Mouse (Mus musculus) C2C12 (cell line): ENCODE measurements at regions not wholly inside any gene's neighbourhood (a gene's known extent, or its start where the extent isn't known, plus 50 kb on each side); places are given as distances from the start of the nearest gene placed in this dataset.

Source experiments
- H3K27me3 ChIP-seq: one replicate; pipeline ENCODE4 v1.6.1; 2011; ENCODE audit not compliant: control insufficient read depth, insufficient read depth, insufficient read length
- H3K36me3 ChIP-seq: one replicate; pipeline ENCODE4 v1.6.1; 2011; ENCODE audit not compliant: control insufficient read depth, insufficient read depth
- H3K4me3 ChIP-seq: one replicate; pipeline ENCODE4 v1.5.1; 2011; ENCODE audit warnings: mild to moderate bottlenecking, control low read depth; ENCODE audit not compliant: poor library complexity, insufficient read depth, severe bottlenecking
- H3K79me2 ChIP-seq: one replicate; pipeline ENCODE4 v1.6.1; 2011; ENCODE audit not compliant: control insufficient read depth, insufficient read depth
- H3K79me3 ChIP-seq: one replicate; pipeline ENCODE4 v1.6.1; 2011; ENCODE audit warnings: low read depth, control low read depth
- H3ac ChIP-seq: one replicate; pipeline ENCODE3; 2011; ENCODE audit warnings: low read depth; ENCODE audit not compliant: control insufficient read depth, insufficient read length
- CEBPB ChIP-seq: IDR thresholded peaks from one replicate; pipeline ENCODE4 v1.6.1; 2011; ENCODE audit warnings: low read depth, mild to moderate bottlenecking, control low read depth, moderate library complexity
- CTCF ChIP-seq: IDR thresholded peaks from one replicate; pipeline ENCODE4 v1.5.1; 2011; ENCODE audit not compliant: control insufficient read depth, insufficient read depth, insufficient read length
- FOSL1 ChIP-seq: IDR thresholded peaks from one replicate; pipeline ENCODE4 v1.8.0; 2011; ENCODE audit warnings: mild to moderate bottlenecking, low read length; ENCODE audit not compliant: poor library complexity, insufficient read depth, severe bottlenecking
- MAX ChIP-seq: IDR thresholded peaks from one replicate; pipeline ENCODE4 v1.6.1; 2011; ENCODE audit warnings: mild to moderate bottlenecking, control low read depth
- MYOD1 ChIP-seq: IDR thresholded peaks from one replicate; pipeline ENCODE4 v1.6.1; 2011; ENCODE audit warnings: low read depth; ENCODE audit not compliant: control insufficient read depth, insufficient read length
- MYOG ChIP-seq: IDR thresholded peaks from one replicate; pipeline ENCODE4 v1.6.1; 2011; ENCODE audit not compliant: control insufficient read depth, insufficient read length; ENCODE audit errors: extremely low read depth
- USF1 ChIP-seq: IDR thresholded peaks from one replicate; pipeline ENCODE4 v1.6.1; 2011; ENCODE audit warnings: low read depth, mild to moderate bottlenecking, control low read depth, moderate library complexity

DNA sequence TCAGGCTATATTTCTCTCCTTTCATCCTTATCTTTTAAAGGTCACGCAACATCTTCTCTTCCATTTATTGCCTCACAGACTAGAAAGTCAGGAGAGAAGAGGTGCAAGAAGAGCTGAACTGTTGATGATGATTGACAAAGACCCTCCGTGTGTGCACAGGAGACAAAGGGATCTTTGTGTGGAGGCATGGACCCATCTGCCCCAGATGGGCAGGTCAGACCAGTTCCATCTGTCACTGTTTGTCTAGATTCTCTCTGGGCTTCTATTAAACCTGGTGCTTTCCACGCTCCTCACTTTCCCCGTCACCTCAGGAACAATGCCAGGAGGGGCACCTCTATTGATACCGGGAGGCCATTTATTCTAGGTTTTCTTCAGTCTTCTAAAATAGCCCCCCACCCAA, 364.1 kb upstream of the Pik3r1 start:
- Histone ChIP-seq H3K4me3 (no peak overlapping the region), H3K36me3 (no peaks in the 10 kb centered on the region), H3K79me2 (no peaks in the 10 kb centered on the region), H3K79me3 (no peaks in the 10 kb centered on the region), H3K27me3 (no peaks in the 10 kb centered on the region), H3ac (no peak overlapping the region)
- no peak for TF ChIP-seq CTCF
- TF ChIP-seq FOSL1, result no peak
- TF ChIP-seq MYOD1, result no peak
- TF ChIP-seq CEBPB, result no peak
- TF ChIP-seq MAX, result no peak
- TF ChIP-seq USF1, result no peak
- no peak for TF ChIP-seq MYOG

DNA sequence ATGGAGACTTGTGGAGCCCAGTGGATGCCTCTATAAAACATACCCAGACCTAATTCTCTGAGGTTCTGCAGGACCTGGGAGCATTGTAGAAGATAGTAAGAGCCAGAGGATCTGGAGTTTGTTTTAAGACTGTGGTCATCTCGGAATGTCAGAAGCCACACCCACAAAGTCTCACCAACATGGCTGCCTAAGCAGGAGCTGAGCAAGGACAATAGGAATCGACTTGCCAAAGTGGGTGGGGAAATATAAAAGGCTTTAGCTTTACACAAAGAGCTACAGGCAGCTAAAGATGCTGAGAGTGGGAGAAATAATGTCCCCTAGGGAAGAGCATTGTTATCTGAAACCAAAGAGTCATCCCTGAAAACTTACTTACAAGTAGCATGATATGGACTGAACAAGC, 364.7 kb upstream of the Pik3r1 start:
- no peaks in the 10 kb centered on the region for H3K36me3 ChIP-seq
- no peaks in the 10 kb centered on the region for H3K79me2 ChIP-seq
- no peak overlapping the region for H3K4me3 ChIP-seq
- H3K27me3 ChIP-seq, result no peaks in the 10 kb centered on the region
- TF ChIP-seq MYOD1, result no peak
- TF ChIP-seq USF1, result no peak
- TF ChIP-seq CEBPB, result no peak
- TF ChIP-seq FOSL1, result no peak
- no peak for TF ChIP-seq MYOG
- no peak for TF ChIP-seq CTCF
- no peak for TF ChIP-seq MAX
- no peaks in the 10 kb centered on the region for H3K79me3 ChIP-seq
- H3ac ChIP-seq, result no peak overlapping the region

DNA sequence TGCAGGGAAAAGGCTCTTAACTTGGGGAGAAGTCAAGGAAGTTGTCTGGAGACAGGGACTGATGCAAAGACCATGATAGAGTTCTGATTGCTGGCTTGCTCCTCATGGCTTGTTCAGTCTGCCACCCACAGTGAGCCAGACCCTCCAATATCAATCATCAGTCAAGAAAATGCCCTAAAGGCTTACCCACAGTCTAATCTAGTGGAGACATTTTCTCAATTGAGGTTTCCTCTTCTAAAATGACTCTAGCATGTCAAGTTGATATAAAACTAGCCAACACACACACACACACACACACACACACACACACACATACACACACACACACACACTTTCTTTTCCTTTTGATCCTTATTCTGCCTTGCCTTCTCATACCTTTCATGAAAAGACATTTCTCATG, 367.2 kb upstream of the Pik3r1 start:
- H3K36me3 ChIP-seq, result no peaks in the 10 kb centered on the region
- H3K27me3 ChIP-seq, result no peaks in the 10 kb centered on the region
- H3K79me3 ChIP-seq, result no peaks in the 10 kb centered on the region
- H3K4me3 ChIP-seq, result no peak overlapping the region
- TF ChIP-seq USF1, result no peak
- no peak for TF ChIP-seq CEBPB
- TF ChIP-seq CTCF, result no peak
- TF ChIP-seq MYOG, result no peak
- no peak for TF ChIP-seq MYOD1
- no peak for TF ChIP-seq MAX
- TF ChIP-seq FOSL1, result no peak
- no peaks in the 10 kb centered on the region for H3K79me2 ChIP-seq
- no peak overlapping the region for H3ac ChIP-seq

DNA sequence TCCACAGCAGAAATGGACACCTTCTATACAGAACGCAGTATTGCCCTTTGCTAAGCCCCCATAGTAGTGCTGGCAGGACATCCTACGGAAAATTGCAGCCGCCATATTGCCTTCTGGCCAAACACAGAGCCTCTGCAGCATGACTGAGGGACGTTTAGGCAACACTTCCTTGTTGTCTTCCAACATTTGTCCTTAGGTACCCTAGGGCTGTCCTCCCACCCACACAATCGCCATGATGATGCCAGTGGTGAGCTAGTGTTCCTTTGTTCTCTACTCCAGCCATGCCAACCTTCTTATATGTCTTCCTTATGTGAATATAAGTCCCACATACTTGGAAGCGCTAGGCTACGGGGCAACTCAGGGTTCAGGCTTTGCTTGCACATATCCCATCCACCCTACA, 375.0 kb upstream of the Pik3r1 start:
- TF ChIP-seq MYOD1, result no peak
- no peak for TF ChIP-seq USF1
- no peak for TF ChIP-seq CTCF
- TF ChIP-seq MAX, result no peak
- no peak for TF ChIP-seq MYOG
- TF ChIP-seq CEBPB, result no peak
- no peak for TF ChIP-seq FOSL1
- Histone ChIP-seq H3K27me3 (no peaks in the 10 kb centered on the region), H3K36me3 (no peaks in the 10 kb centered on the region), H3K79me2 (no peaks in the 10 kb centered on the region), H3K79me3 (no peaks in the 10 kb centered on the region), H3ac (no peak overlapping the region), H3K4me3 (no peak overlapping the region)

DNA sequence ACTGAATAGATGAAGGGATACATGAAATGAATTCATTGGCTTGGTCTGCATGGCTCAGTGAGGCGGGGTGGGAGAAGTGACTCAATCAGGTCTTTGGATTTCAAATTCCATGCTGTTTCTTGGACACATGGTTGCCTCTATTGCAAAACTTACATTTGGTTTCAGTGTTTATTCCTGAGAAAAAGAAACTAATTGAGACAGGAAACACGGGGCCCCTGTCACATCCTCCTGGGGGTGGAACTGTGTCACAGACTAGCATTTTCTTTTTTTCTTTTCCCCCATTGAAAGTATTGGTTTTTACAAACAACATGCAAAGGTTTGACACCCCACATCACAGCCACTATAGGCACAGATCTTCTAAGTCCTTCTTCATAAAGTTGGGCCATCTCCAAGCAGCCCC, 375.8 kb upstream of the Pik3r1 start:
- Histone ChIP-seq H3K36me3 (no peaks in the 10 kb centered on the region), H3K79me3 (no peaks in the 10 kb centered on the region), H3ac (no peak overlapping the region), H3K79me2 (no peaks in the 10 kb centered on the region), H3K4me3 (no peak overlapping the region), H3K27me3 (no peaks in the 10 kb centered on the region)
- TF ChIP-seq CTCF (no peak), MYOD1 (no peak), MYOG (no peak), FOSL1 (no peak), CEBPB (no peak), USF1 (no peak)

DNA sequence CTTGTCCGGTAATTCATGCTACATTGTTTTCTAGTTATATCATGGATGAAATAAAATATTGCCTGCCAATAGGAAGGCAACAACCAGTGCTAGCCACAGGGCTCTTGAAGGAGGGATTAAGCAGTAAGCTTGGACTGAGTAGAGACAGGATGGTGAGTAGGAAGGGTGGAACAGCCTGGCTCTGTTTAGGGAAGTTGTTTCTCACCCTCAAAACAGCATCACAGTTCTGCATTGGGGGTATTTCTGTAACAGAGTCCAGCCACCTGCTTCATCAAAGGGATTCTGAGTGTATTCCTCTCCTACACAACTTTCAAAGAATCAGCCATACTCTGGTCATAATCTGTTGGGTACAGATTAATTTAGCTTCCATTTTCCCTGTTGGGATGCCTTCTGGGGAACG, 380.0 kb upstream of the Pik3r1 start:
- no peak overlapping the region for H3K4me3 ChIP-seq
- H3ac ChIP-seq, result no peak overlapping the region
- no peak for TF ChIP-seq USF1
- TF ChIP-seq CTCF, result no peak
- TF ChIP-seq CEBPB, result no peak
- TF ChIP-seq MAX, result no peak
- TF ChIP-seq FOSL1, result no peak
- no peak for TF ChIP-seq MYOG
- no peak for TF ChIP-seq MYOD1
- H3K79me3 ChIP-seq, result no peaks in the 10 kb centered on the region
- H3K27me3 ChIP-seq, result no peaks in the 10 kb centered on the region
- H3K36me3 ChIP-seq, result no peaks in the 10 kb centered on the region
- H3K79me2 ChIP-seq, result no peaks in the 10 kb centered on the region
